Mouse (Mus musculus) retina, postnatal 7 days (tissue): ENCODE data around the gene Snph.

Experiments used
- DNase-seq: peaks from one replicate; pipeline ENCODE4 v3.0.0-alpha.2; 2012; ENCODE audit warnings: low read depth, low spot score

The Snph gene

GRCm38 (mm10) chr2:151602106-151602505 is 30.3 kb downstream of the Snph start:
- DNase-seq = no peak

- no peak for DNase-seq
Observed at GRCm38 (mm10) chr2:151598068-151598467, 34.3 kb downstream of the Snph start.

DNA sequence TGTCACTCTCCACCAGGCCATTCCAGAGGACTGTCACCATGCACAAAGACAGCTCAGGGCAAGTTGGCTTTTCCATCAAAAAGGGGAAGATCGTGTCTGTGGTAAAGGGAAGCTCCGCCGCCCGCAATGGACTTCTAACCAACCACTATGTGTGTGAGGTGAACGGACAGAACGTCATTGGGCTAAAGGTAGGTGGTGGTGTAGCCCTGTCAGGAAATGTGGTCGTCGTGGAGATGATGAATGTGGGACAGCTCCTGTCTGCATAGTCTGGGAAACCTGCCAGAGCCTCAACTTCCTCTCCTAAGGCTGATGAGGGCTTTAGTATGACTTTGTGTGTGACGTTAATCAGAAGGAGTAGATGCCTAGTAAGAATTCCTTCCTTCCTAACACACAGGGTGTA is 45.1 kb downstream of the Snph start:
- DNase-seq = no peak

GRCm38 (mm10) chr2:151586807-151587206 is 45.6 kb downstream of the Snph start:
- DNase-seq = no peak

DNA sequence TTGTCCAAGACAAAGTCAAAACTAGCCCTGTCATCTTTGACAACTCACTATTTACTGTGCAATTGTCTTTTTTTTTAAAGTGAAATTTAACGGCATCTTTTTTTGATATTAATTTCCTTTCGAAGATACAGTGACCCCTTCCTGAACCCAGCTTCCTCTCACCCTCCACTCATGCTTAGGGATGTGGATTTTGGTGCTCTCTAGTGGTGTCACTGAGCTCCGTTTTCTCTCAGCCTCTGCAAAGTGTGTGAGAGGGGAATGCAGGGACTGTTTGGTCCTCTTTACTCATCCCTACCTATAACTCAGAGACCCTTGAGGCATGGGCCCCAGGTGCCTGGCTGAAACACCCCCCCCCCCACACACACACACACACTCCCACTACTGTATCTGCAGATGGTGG is 46.5 kb downstream of the Snph start:
- DNase-seq = no peak

GRCm38 (mm10) chr2:151580945-151581344 is 51.4 kb downstream of the Snph start:
- DNase-seq = no peak

DNA sequence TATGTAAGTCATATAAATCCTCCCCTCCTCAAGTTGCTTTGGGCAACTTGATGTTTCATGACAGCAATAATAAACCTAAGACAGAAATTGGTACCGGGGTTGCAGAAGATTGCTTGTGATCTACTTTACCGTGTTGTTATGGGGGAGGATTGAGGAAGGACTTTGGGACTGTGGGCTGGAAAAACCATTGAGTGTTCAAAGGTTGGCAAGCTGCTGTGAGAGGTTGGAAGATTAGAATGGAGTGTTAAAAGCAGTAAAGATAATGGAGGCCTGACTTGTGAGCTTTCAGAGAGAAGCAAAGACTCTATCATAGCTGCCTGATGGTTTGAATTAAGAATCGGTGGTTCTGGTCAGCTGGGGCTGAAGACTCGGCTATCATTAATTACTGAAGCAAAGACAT is 53.2 kb downstream of the Snph start:
- DNase-seq = no peak

GRCm38 (mm10) chr2:151575699-151576389 is 56.5 kb downstream of the Snph start:
- DNase-seq = peak; percentile 73

DNA sequence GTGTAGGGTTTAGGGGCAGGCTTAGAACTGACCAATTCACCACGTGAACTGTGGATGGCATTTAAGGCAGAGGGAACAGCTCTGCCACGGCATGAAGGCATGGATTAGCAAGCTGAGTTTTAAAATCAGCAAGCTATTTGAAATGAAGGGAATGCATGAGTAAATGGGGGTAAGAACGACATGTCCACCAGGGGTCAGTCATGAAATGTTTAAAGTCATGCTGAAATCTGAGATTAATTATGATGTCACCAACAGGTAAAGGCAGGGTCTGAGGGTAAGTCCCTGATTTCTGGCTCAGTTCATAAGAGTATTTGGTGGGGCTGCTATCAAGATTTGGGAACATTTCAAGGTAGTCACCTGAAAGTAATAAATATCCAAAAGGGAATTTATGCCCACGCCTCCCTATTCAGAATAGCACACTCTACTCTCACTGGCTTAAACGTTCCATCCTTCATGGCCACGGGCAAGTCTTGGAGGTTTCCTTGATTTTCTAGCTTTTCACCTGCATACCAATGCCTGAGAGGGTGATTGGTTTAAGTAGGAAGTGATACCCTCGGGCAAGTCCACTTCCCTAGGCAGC is 57.2 kb downstream of the Snph start:
- peak; percentile 25 for DNase-seq

DNA sequence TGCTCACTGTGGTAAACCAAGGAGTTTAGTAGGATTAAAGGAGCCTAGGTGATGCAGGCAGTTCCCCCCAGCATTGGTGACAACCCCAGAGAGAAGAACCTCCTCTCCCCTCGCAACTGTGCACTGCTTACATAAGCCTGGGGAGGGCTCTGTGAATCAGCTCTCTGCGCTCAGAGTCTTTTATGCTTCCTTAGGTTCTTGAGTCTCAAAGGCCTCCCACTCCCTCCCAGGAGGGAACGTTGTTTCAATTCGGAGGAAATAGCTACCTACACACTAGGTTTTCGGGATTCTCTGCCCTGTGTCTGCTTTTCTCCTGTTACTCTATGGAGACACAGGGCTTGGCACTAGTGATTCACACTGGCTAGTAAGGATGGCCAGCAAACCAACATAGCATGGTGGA is 57.8 kb downstream of the Snph start:
- no peak for DNase-seq

DNA sequence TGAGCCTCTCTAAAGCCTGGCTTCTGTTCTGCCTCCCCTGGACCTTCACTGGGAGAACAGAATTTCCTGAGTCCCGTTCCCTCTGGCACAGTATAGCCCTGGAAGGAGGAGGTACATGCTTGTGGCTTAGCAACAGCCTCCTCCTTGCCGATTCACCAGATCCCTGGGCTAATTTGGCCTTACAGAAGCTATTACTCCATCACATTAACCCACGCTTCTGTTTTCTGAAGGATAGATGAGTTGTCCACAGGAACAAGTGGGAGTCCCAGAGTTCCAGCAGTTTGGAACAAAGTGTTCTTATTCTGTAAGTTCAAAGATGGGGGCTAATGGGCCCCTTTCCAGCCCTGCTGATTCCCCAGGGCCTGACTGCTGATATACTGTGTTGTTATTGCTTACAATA is 58.7 kb downstream of the Snph start:
- no peak for DNase-seq

- DNase-seq = no peak
Observed at GRCm38 (mm10) chr2:151571873-151572700, 60.3 kb downstream of the Snph start, which contains the start of gene Sdcbp2. Gene Sdcbp2 (plus strand): TSS chr2:151572622.

DNA sequence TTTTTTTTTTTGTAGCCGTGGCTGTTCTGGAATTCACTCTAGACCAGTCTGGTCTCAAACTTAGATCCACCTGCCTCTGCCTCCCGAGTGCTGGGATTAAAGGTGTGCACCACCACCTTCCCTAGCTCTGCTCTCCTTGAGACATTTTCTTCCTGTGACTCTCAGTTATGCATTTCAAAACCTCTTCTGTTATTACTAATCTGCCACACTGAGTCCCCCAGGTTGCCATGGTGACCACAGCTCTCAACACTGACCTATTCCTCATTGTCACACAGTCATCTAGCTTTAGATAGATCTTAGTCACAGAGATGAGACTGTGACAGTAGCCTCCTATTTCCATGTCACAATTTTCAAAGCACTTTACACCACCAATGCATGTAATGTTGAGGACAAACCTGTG is 62.9 kb downstream of the Snph start:
- no peak for DNase-seq

- no peak for DNase-seq
Observed at GRCm38 (mm10) chr2:151566856-151567255, 65.5 kb downstream of the Snph start.

GRCm38 (mm10) chr2:151564986-151565385 is 67.4 kb downstream of the Snph start:
- DNase-seq = no peak

- DNase-seq = no peak
Observed at GRCm38 (mm10) chr2:151564006-151564405, 68.4 kb downstream of the Snph start.

GRCm38 (mm10) chr2:151562930-151563921 is 69.2 kb downstream of the Snph start:
- DNase-seq = no peak

- DNase-seq = no peak
Observed at GRCm38 (mm10) chr2:151549615-151550121, 82.7 kb downstream of the Snph start.

DNA sequence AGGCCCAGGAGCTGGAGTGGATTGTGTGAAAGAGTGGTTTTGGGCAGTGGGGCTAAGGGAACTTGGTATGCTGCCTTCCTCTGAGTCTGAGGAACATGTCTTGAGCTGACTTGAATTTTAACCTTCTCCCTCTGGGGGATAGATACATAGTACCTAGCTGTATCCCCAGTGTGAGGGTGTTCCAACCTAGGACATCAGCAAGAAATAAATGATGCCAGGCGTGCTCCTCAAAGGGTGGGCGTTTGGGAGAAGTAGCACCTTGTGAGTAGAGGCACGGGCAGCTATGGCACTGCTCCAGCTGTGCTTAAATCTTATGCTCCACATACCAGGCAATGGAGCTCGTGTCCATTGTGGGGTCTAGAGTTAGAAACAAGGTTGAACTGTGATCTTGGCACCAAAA is 85.8 kb downstream of the Snph start:
- DNase-seq = no peak

DNA sequence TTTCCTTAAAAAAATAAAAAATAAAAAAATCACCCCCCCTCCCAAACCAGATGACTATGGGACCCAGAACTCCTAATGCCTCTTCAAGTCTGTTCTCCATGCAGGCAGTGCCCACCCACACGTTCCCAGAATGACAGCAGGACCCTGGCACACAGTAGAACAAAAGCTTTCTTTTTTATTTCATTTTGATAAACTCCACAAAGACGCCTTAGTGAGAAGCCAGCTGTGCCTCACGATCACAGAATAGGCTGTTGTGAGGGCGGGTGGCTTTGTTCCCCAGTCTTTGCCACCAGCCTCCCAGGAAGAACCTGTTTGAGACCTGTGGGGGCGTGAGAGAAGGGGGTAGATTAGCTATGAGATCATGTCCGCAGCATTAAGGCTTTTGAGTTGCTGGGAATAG is 87.7 kb downstream of the Snph start:
- no peak for DNase-seq
